Mouse (Mus musculus) ES-E14 (cell line): ENCODE results near the gene Nrcam. TPM values are rescaled to one million over a fixed set of nuclear protein-coding genes. Genes with fewer than 3 reads are reported as not detected.

Source experiments
- DNase-seq: peaks from one replicate; pipeline ENCODE4 v3.0.0-alpha.2; 2013; ENCODE audit warnings: low read depth, low spot score
- H3K27ac ChIP-seq: 2 replicates; pipeline ENCODE4 v1.5.1; 2012; ENCODE audit warnings: low read depth, mild to moderate bottlenecking, low read length, moderate library complexity, mixed read lengths; ENCODE audit not compliant: poor library complexity, insufficient read depth, severe bottlenecking
- H3K36me3 ChIP-seq: 2 replicates; pipeline ENCODE4 v1.6.1; 2012; ENCODE audit warnings: mild to moderate bottlenecking, low read length, moderate library complexity, mixed read lengths; ENCODE audit not compliant: control insufficient read depth, poor library complexity, insufficient read depth, severe bottlenecking
- H3K4me1 ChIP-seq, 2 experiments: fragments of 150-350 bp in 1 of 2; sonication (generic) in 1 of 2; 2 replicates each; pipeline ENCODE4 v1.6.1; 2012; ENCODE audit warnings: low read length in 2 of 2, mild to moderate bottlenecking in 1 of 2, mixed read lengths in 1 of 2; ENCODE audit not compliant: control insufficient read depth in 2 of 2, insufficient read depth in 2 of 2, poor library complexity in 1 of 2
- H3K4me3 ChIP-seq, 2 experiments: fragments of 150-350 bp in 1 of 2; sonication (generic) in 1 of 2; 2 replicates each; pipeline ENCODE4 v1.5.1; 2012; ENCODE audit warnings: low read length in 2 of 2, low read depth in 1 of 2, mild to moderate bottlenecking in 1 of 2, mixed read lengths in 1 of 2; ENCODE audit not compliant: insufficient read depth in 1 of 2, poor library complexity in 1 of 2, severe bottlenecking in 1 of 2
- H3K9ac ChIP-seq: 2 replicates; pipeline ENCODE4 v1.6.1; 2012; ENCODE audit warnings: low read depth, mild to moderate bottlenecking, low read length, mixed read lengths; ENCODE audit not compliant: poor library complexity, insufficient read depth, severe bottlenecking
- H3K9me3 ChIP-seq: fragments of 150-350 bp; sonication (generic); 2 replicates; pipeline ENCODE4 v1.6.1; 2012; ENCODE audit warnings: low read depth, mild to moderate bottlenecking, low read length; ENCODE audit not compliant: control insufficient read depth, insufficient read depth
- CHD2 ChIP-seq: IDR thresholded peaks from 2 replicates; pipeline ENCODE4 v1.6.1; 2014; ENCODE audit warnings: mild to moderate bottlenecking, low read depth, low read length, inconsistent platforms
- HCFC1 ChIP-seq: IDR thresholded peaks from 2 replicates; pipeline ENCODE4 v1.6.1; 2012; ENCODE audit warnings: low read length, inconsistent platforms, borderline replicate concordance; ENCODE audit not compliant: insufficient read depth
- MAFK ChIP-seq: IDR thresholded peaks from 2 replicates; pipeline ENCODE4 v1.6.1; 2014; ENCODE audit warnings: mild to moderate bottlenecking, low read depth, low read length, inconsistent platforms; ENCODE audit not compliant: insufficient read depth
- ZC3H11A ChIP-seq: IDR thresholded peaks from 2 replicates; pipeline ENCODE4 v1.6.1; 2012; ENCODE audit warnings: low read depth, mild to moderate bottlenecking, inconsistent platforms, low read length, borderline replicate concordance
- ZNF384 ChIP-seq: IDR thresholded peaks from 2 replicates; pipeline ENCODE4 v1.6.1; 2012; ENCODE audit warnings: low read depth, low read length, inconsistent platforms
- in situ Hi-C, 2 experiments: fragments of 600-800 bp; cut with MboI; formaldehyde crosslinking; loops; one replicate each; pipeline ENCODE4 v1.15.1; 2025; ENCODE audit warnings: low sequenced_read_pairs in 2 of 2, inconsistent platforms in 1 of 2; ENCODE audit not compliant: unreplicated experiment in 2 of 2
- total RNA-seq: library from RNA; depleted of rRNA; stranded (reverse); fragments of 300-350 nt; gene quantifications from 2 replicates; pipeline ENCODE4 v1.2.3, GENCODE M21; 2012

Gene Nrcam
- total RNA-seq, 1 experiment = 2.9 TPM

DNA sequence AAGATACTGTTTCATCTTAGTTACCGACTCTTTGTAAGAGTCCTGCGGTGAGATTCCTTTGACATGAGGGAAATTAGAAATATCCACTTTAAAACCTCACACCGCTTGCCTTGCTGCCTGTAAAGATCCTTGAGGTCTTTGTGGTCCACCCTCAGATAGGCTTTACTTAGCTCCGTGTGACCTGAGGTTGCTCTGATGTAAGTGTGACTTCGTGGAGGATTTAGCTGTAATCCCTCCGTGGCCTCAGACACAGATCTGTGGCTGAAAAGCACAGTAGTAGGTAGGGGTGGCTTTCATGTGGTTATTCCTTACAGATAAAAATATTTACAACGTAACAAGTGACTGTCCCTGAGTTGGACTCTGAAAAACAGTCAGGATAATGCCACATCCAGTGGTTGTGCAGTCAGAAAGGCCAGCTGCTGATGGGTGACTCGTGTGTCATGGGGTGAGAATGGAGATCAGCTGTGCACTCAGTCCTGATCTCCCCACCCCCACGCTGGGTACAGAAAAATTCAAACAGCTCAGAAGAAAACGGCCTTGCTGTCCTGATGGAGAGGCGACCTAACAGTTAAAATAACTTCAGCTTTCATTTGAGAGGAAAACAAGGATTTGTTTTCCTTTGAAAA lies 199.8 kb downstream of the Nrcam start:
- no peak for DNase-seq
- Histone ChIP-seq H3K9me3 (no peaks in the 10 kb centered on the region), H3K9ac (no peak overlapping the region), H3K27ac (no peak overlapping the region), H3K4me3 (no peak overlapping the region), H3K36me3 (no peaks in the 10 kb centered on the region), H3K4me1 (no peaks in the 10 kb centered on the region)
- TF ChIP-seq CHD2 (no peak), MAFK (no peak), ZNF384 (no peak), ZC3H11A (no peak), HCFC1 (no peak)
- in situ Hi-C loops = no loop called here

DNA sequence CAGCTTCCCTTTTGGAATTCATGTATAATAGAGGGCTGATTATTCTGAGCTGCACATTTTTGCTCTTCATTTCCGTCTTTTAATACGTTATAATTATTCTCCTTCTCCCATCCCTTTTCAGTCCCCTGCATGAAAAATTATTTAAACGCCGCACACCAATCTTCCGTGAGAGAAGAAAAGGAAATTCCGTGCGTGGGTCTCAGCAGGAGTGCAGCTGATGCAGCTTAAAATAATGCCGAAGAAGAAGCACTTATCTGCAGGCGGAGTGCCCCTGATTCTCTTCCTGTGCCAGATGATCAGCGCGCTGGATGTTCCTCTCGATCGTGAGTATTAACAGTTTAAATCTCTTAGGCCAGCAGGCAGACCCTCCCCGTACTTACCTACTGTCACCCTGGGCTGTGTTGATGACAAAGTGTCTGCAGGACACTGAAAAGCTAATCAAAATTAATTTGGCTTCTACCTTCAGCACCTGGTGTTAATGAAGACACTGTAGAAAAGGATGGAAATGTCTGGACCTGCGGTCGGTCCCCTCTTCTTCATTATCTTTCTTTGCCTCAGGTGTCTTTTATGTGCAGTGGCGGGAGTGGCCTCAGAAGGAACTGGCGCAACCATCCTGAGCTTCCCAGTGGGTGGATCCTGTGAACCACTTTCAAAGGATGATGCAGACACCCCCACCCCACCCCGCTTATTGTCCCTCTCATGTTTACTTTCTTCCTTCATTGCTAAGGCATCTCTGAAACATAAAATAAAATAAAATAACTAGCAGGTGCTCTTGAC lies 203.8 kb downstream of the Nrcam start:
- Histone ChIP-seq H3K9me3 (no peaks in the 10 kb centered on the region), H3K9ac (no peak overlapping the region), H3K36me3 (no peaks in the 10 kb centered on the region), H3K4me3 (no peak overlapping the region), H3K27ac (no peak overlapping the region), H3K4me1 (peaks cover 2% of the 10 kb centered on the region in 2 experiments; a peak in 3 of 4 replicates)
- no peak for DNase-seq
- in situ Hi-C loops = no loop called here
- TF ChIP-seq CHD2 (no peak), ZNF384 (no peak), MAFK (no peak), HCFC1 (no peak), ZC3H11A (no peak)

DNA sequence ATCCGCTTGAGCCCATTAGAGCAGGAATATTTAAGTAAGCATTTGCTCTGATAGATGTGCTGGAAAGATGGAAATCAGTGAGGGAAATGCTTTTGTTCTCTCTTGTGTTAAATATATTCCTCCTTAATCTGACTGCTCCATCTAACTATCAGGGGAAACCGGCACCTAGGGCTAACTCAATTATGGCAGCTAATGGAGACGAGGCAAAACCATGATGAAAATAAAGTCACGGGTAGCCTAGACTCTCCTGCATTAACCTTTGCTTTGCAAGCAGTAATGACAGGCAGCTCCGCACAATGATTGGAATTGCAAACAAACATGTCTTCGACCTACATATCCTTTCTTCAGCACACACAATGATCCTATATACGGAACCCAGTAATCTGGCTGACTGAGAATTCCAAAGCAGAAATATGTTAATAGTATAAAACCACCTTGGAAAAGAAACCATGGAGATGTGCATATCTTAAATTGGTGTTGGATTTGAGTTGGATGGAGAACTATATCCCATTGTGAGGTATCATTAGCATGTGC lies 205.5 kb downstream of the Nrcam start:
- no peak overlapping the region for H3K9ac ChIP-seq
- DNase-seq = no peak
- H3K27ac ChIP-seq = no peak overlapping the region
- TF ChIP-seq ZNF384 (no peak), MAFK (no peak), ZC3H11A (no peak), HCFC1 (no peak), CHD2 (no peak)
- H3K4me3 ChIP-seq = no peak overlapping the region
- H3K9me3 ChIP-seq = no peaks in the 10 kb centered on the region
- in situ Hi-C loops = no loop called here
- H3K36me3 ChIP-seq = no peaks in the 10 kb centered on the region
- H3K4me1 ChIP-seq = peaks cover 2% of the 10 kb centered on the region in 2 experiments; a peak in 3 of 4 replicates

DNA sequence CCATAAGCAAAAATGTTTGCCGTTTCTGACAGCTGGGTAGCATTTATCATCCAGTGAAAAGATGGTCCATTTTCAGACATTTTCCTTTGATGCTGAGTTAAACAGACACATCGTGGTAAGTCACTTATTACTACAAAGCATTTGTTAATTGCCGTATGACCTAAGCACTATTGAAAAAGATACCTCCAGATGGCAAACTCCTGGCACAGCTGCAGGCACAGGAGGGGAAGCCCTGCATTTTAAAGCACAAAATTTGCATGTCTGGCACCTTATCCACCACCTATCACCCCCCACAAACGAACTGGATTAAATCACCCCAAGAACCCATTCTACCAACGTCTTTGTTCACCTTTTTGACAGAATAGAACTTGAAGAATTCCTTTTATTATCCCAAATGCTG lies 206.9 kb downstream of the Nrcam start:
- no peak for DNase-seq
- in situ Hi-C loops = no loop called here
- TF ChIP-seq ZC3H11A = no peak
- no peak for TF ChIP-seq MAFK
- TF ChIP-seq ZNF384 = no peak
- no peak for TF ChIP-seq CHD2
- no peak for TF ChIP-seq HCFC1
- no peak overlapping the region for H3K4me3 ChIP-seq
- peaks cover 2% of the 10 kb centered on the region in 2 experiments; a peak in 3 of 4 replicates for H3K4me1 ChIP-seq
- H3K27ac ChIP-seq = no peak overlapping the region
- no peak overlapping the region for H3K9ac ChIP-seq
- H3K9me3 ChIP-seq = no peaks in the 10 kb centered on the region
- H3K36me3 ChIP-seq = no peaks in the 10 kb centered on the region
